Mouse (Mus musculus): ENCODE data around the gene Olfr808.

Olfr808 gene

DNA sequence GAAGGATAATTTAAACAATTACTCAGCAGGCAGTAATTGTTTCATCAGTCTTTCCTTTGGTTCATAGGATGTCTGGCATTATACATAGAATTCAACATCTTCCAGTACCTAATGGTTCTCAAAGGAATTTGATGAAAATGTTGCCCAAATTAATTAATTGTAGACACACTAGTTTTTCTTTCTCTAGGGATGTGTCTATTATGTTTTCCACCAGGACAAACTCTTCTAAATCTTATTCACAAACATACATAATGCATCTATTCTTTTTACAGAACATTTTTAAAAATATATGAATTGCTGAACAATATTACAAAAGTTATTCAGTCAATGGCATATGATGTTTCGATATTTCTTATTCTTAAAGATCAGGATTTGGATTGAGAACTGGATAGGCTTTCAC, at the start of gene Olfr808:
TSS of gene Olfr808 (plus strand) at position 301 of the 400 bp plus-strand sequence.
- no peak for DNase-seq

DNA sequence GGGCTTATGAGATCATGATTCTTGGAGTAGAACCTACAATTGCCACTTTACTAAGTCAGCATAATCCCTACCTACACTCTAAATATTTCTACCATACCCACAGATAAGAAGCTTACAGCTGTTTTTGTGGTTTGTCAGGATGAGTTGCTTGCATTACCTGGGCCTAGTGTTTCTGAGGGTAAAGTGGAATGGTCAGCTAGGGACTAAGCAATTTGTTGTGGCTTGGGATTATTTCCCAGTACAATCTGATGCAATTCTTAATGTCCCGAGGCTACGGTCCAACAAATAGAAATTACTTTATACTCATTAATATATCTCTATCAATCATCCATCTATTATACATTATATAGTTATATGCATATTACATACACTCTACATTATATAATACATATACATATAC, 36.0 kb upstream of the Olfr808 start, which contains the start of gene Olfr805:
TSS of gene Olfr805 (minus strand) at position 101 of the 400 bp plus-strand sequence.
- no peak for DNase-seq

DNA sequence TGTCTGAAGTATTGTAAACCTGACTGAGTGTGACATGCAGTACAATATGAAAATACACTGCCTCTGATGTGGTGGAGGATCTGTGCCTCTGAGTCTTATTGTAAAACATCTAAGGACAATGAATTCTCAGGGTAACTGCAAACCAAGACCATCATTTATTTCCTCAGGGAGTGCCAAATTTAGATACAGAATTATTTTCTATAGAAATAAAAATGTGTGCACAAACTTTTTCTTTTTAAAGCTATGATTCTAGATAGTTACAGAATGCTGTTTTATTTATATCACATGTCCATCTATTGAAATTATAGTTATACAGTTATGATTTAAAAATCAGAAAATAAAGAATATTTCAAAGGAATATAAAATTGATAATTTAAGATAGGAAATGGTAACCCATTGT, 23.5 kb upstream of the Olfr808 start, which contains the start of gene Olfr806:
TSS of gene Olfr806 (minus strand) at position 101 of the 400 bp plus-strand sequence.
- DNase-seq: no peak

GRCm38 (mm10) chr10:129757693-129758092, 7.6 kb upstream of the Olfr808 start, which contains the start of gene Olfr807:
Olfr807 (minus strand) TSS chr10:129757793.
- no peak for DNase-seq

DNA sequence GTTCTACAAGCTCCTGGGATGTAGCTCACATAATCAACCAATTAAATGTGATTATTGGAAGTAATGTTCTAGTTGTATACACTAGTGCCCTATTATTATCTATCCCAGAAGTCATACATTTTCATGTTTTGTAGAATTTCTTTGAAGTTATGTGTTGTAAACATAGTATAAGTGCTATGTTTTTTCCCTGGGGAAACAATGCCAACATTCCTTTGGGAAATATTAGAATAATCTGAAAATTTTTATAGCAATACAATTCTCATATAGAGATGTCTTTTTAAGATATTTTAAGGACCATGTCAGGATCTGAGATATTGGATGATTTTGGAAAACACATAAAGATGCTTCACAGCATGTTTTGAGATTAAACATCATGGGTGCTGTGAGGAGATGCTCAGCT, 9.1 kb downstream of the Olfr808 start, which contains the start of gene Olfr809:
TSS of gene Olfr809 (plus strand) at position 301 of the 400 bp plus-strand sequence.
- no peak for DNase-seq

DNA sequence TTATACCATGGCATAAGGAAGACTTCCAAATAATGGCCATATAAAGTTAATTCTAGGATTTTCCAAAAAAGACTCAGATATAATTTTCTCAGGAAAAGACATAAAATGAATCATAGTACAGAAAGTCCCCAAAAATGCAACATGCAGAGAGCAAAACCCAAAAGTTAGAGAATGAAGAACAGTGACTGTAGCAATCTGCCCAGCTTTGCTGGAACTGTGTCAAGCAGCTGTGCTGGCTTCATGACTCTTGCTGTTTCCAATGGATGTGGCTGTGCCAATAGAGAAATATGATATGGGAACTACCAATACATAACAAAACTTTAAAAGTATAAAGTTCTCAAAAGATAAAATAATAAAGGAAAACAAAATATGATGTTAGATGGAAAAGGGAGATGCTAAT, 12.8 kb downstream of the Olfr808 start:
- DNase-seq: no peak

DNA sequence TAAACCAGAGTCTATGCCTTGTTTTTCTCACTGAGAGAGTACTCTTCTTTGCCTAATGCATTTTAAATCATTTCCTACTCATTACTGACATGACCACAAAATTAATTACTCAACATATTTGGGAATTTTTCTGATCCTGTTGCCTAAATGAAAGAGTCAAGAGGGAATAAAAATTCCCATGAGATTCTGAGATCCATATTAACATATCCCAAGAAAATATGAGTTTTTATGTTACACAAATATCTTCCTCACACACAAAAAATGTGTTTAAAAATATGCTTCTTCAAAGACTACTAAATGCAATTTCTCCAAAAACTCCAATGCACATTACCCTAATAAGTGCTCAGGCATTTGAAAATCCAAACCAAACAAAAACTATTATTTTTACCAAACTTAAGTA, 29.5 kb downstream of the Olfr808 start, which contains the start of gene Olfr810:
TSS of gene Olfr810 (minus strand) at position 101 of the 400 bp plus-strand sequence.
- no peak for DNase-seq

DNA sequence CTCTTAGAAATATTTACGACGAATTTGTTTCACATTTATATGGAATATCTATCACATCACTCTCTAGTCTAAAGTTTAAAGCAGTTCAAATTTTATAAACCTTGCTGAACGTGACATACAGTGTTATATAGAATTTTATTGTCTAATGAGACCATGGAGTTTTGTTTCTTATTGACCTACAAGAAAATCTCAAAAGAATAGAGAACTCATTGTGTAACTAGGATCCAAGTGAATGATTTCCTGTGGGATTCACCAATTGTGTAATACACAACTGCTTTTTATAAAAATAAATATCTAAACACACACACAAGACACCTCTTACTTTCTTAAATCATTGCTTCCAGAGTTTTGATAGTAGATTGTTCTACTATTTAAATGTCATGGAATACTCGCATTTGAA, 39.0 kb downstream of the Olfr808 start, which contains the start of gene Olfr811:
TSS of gene Olfr811 (minus strand) at position 101 of the 400 bp plus-strand sequence.
- DNase-seq: no peak

Measured in cerebellum, postnatal 14 days (tissue).